ENCODE assay signal across 1 mouse cellular context in the genomic region with DNA sequence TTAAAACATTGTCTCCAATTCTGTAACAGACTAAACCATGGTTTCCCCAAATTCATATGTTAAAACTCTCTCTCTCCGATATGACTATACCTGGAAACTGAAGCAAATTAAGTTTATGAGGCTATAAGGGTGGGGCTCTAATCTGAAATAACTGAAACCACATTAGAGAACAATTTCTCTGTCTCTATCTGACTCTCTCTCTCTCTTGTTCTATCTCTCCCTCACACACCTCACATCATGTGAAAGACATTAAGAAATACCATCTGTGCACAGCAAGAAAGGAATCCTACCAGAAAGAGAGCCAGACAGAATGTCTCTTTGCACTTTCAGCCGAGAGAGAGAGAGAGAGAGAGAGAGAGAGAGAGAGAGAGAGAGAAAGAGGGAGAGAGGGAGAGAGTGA.
TF ChIP-seq lines count a peak whose summit lies in the region.

No protein-coding gene starts in this region.

TF ChIP-seq in MEL, 35 proteins besides CTCF, POLR2A, EP300 and RAD21 (continued from another document):
- TF ChIP-seq MYC (IDR thresholded peaks at IDR 0.05; ENCODE audit: low read depth, low read length) (peak; percentile 68; the same call in 1 of the 2 replicates), ETS1 (IDR thresholded peaks at IDR 0.05; ENCODE audit: low read depth, low read length) (peak; percentile 92), MEF2A (IDR thresholded peaks at IDR 0.05; ENCODE audit: extremely low read depth, insufficient replicate concordance, low read depth, low read length, poor library complexity, severe bottlenecking) (peak; percentile 43; the same call in 1 of the 2 replicates), ZMIZ1 (IDR thresholded peaks at IDR 0.05; ENCODE audit: low read depth, low read length) (no peak), GABPA (IDR thresholded peaks at IDR 0.05; ENCODE audit: low read depth, low read length) (0 out of 2 replicates have a peak, but pooled peaks have one; percentile 15), POLR2AphosphoS2 (IDR thresholded peaks at IDR 0.05; ENCODE audit: low read length) (no peak), MYB (IDR thresholded peaks at IDR 0.05; ENCODE audit: low read depth, low read length) (peak; percentile 88), MAX (IDR thresholded peaks at IDR 0.05; ENCODE audit: low read length) (peak; percentile 58; the same call in 1 of the 2 replicates)
